Mouse (Mus musculus): ENCODE measurements around the gene Hs2st1. TPM values are rescaled to one million over a fixed set of nuclear protein-coding genes. Genes with fewer than 3 reads are reported as not detected.
A peak's percentile ranks its signal among the peaks of the same experiment; 100 is the strongest.

Hs2st1 gene
- polyA plus RNA-seq, 1 experiment from 2014 or later: 18.4 TPM

GRCm38 (mm10) chr3:144565212-144565611 lies 4.8 kb downstream of the Hs2st1 start:
- no peak overlapping the region for H3K4me3 ChIP-seq (ENCODE audit: low read depth, low read length)
- ATAC-seq (ENCODE audit: insufficient number of reproducible peaks, insufficient read depth, low FRiP score, low read depth): no peak
- no peak overlapping the region for H3K4me2 ChIP-seq (replicated peaks; ENCODE audit: low read depth, low read length)
- H3K4me1 ChIP-seq (ENCODE audit: control insufficient read depth, insufficient read depth, low read length): peaks cover 8% of the 10 kb centered on the region; the same call in 1 of the 2 replicates
- H3K9me3 ChIP-seq (ENCODE audit: control insufficient read depth, low read depth, low read length): no peaks in the 10 kb centered on the region
- 53% methylated on average over 7 of the region's 7 CpGs for WGBS
- no peak overlapping the region for H3K27ac ChIP-seq (ENCODE audit: low read length)
- H3K27me3 ChIP-seq (ENCODE audit: control insufficient read depth, insufficient read depth, low read length): no peaks in the 10 kb centered on the region
- H3K9ac ChIP-seq (replicated peaks; ENCODE audit: low read depth, low read length): no peak overlapping the region
- no peaks in the 10 kb centered on the region for H3K36me3 ChIP-seq (ENCODE audit: control insufficient read depth, insufficient read depth, low read length)

GRCm38 (mm10) chr3:144563916-144564315 lies 6.1 kb downstream of the Hs2st1 start:
- H3K27ac ChIP-seq (ENCODE audit: low read length): no peak overlapping the region
- ATAC-seq (ENCODE audit: insufficient number of reproducible peaks, insufficient read depth, low FRiP score, low read depth): no peak
- peaks cover 15% of the 10 kb centered on the region for H3K4me1 ChIP-seq (ENCODE audit: control insufficient read depth, insufficient read depth, low read length)
- no peak overlapping the region for H3K4me2 ChIP-seq (replicated peaks; ENCODE audit: low read depth, low read length)
- WGBS: 81% methylated on average over 7 of the region's 7 CpGs
- H3K9ac ChIP-seq (replicated peaks; ENCODE audit: low read depth, low read length): no peak overlapping the region
- H3K4me3 ChIP-seq (ENCODE audit: low read depth, low read length): no peak overlapping the region
- H3K36me3 ChIP-seq (ENCODE audit: control insufficient read depth, insufficient read depth, low read length): no peaks in the 10 kb centered on the region
- H3K9me3 ChIP-seq (ENCODE audit: control insufficient read depth, low read depth, low read length): no peaks in the 10 kb centered on the region
- H3K27me3 ChIP-seq (ENCODE audit: control insufficient read depth, insufficient read depth, low read length): no peaks in the 10 kb centered on the region

- H3K9ac ChIP-seq (replicated peaks; ENCODE audit: low read depth, low read length): no peak overlapping the region
- no peaks in the 10 kb centered on the region for H3K27me3 ChIP-seq (ENCODE audit: control insufficient read depth, insufficient read depth, low read length)
- H3K27ac ChIP-seq (ENCODE audit: low read length): no peak overlapping the region
- no peak for ATAC-seq (ENCODE audit: insufficient number of reproducible peaks, insufficient read depth, low FRiP score, low read depth)
- no peaks in the 10 kb centered on the region for H3K9me3 ChIP-seq (ENCODE audit: control insufficient read depth, low read depth, low read length)
- no peak overlapping the region for H3K4me2 ChIP-seq (replicated peaks; ENCODE audit: low read depth, low read length)
- no peak overlapping the region for H3K4me3 ChIP-seq (ENCODE audit: low read depth, low read length)
- peaks cover 27% of the 10 kb centered on the region for H3K4me1 ChIP-seq (ENCODE audit: control insufficient read depth, insufficient read depth, low read length)
- no peaks in the 10 kb centered on the region for H3K36me3 ChIP-seq (ENCODE audit: control insufficient read depth, insufficient read depth, low read length)
- WGBS: 72% methylated on average over 22 of the region's 22 CpGs
Measured at GRCm38 (mm10) chr3:144561511-144562250, 8.3 kb downstream of the Hs2st1 start.

- Histone ChIP-seq H3K4me1 (ENCODE audit: control insufficient read depth, insufficient read depth, low read length) (peaks cover 32% of the 10 kb centered on the region), H3K4me2 (replicated peaks; ENCODE audit: low read depth, low read length) (no peak overlapping the region), H3K27me3 (ENCODE audit: control insufficient read depth, insufficient read depth, low read length) (no peaks in the 10 kb centered on the region), H3K27ac (ENCODE audit: low read length) (no peak overlapping the region), H3K9me3 (ENCODE audit: control insufficient read depth, low read depth, low read length) (no peaks in the 10 kb centered on the region), H3K4me3 (ENCODE audit: low read depth, low read length) (no peak overlapping the region), H3K36me3 (ENCODE audit: control insufficient read depth, insufficient read depth, low read length) (no peaks in the 10 kb centered on the region), H3K9ac (replicated peaks; ENCODE audit: low read depth, low read length) (no peak overlapping the region)
- WGBS: 45% methylated on average over 5 of the region's 5 CpGs
- no peak for ATAC-seq (ENCODE audit: insufficient number of reproducible peaks, insufficient read depth, low FRiP score, low read depth)
Measured at GRCm38 (mm10) chr3:144558274-144558673, 11.7 kb downstream of the Hs2st1 start.

- Histone ChIP-seq H3K27ac (ENCODE audit: low read length) (no peak overlapping the region), H3K27me3 (ENCODE audit: control insufficient read depth, insufficient read depth, low read length) (no peaks in the 10 kb centered on the region), H3K9me3 (ENCODE audit: control insufficient read depth, low read depth, low read length) (no peaks in the 10 kb centered on the region), H3K4me2 (replicated peaks; ENCODE audit: low read depth, low read length) (peak overlapping the region; percentile 23; the same call in 1 of the 2 replicates), H3K36me3 (ENCODE audit: control insufficient read depth, insufficient read depth, low read length) (no peaks in the 10 kb centered on the region), H3K4me1 (ENCODE audit: control insufficient read depth, insufficient read depth, low read length) (peaks cover 33% of the 10 kb centered on the region), H3K4me3 (ENCODE audit: low read depth, low read length) (0 out of 2 replicates have a peak overlapping the region, but pooled peaks have one; percentile 2), H3K9ac (replicated peaks; ENCODE audit: low read depth, low read length) (no peak overlapping the region)
- no peak for ATAC-seq (ENCODE audit: insufficient number of reproducible peaks, insufficient read depth, low FRiP score, low read depth)
- WGBS: 15% methylated on average over 16 of the region's 16 CpGs
Measured at GRCm38 (mm10) chr3:144556625-144557324, 13.2 kb downstream of the Hs2st1 start.

GRCm38 (mm10) chr3:144555144-144555543 lies 14.8 kb downstream of the Hs2st1 start:
- WGBS: 59% methylated on average over 7 of the region's 7 CpGs
- ATAC-seq (ENCODE audit: insufficient number of reproducible peaks, insufficient read depth, low FRiP score, low read depth): 0 out of 2 replicates have a peak, but pooled peaks have one; percentile 37
- Histone ChIP-seq H3K4me3 (ENCODE audit: low read depth, low read length) (no peak overlapping the region), H3K4me2 (replicated peaks; ENCODE audit: low read depth, low read length) (no peak overlapping the region), H3K9ac (replicated peaks; ENCODE audit: low read depth, low read length) (no peak overlapping the region), H3K9me3 (ENCODE audit: control insufficient read depth, low read depth, low read length) (no peaks in the 10 kb centered on the region), H3K27ac (ENCODE audit: low read length) (no peak overlapping the region), H3K27me3 (ENCODE audit: control insufficient read depth, insufficient read depth, low read length) (no peaks in the 10 kb centered on the region), H3K4me1 (ENCODE audit: control insufficient read depth, insufficient read depth, low read length) (peaks cover 41% of the 10 kb centered on the region), H3K36me3 (ENCODE audit: control insufficient read depth, insufficient read depth, low read length) (no peaks in the 10 kb centered on the region)

GRCm38 (mm10) chr3:144554503-144554902 lies 15.5 kb downstream of the Hs2st1 start:
- no peak overlapping the region for H3K4me3 ChIP-seq (ENCODE audit: low read depth, low read length)
- no peak overlapping the region for H3K27ac ChIP-seq (ENCODE audit: low read length)
- no peaks in the 10 kb centered on the region for H3K36me3 ChIP-seq (ENCODE audit: control insufficient read depth, insufficient read depth, low read length)
- H3K4me2 ChIP-seq (replicated peaks; ENCODE audit: low read depth, low read length): no peak overlapping the region
- H3K9me3 ChIP-seq (ENCODE audit: control insufficient read depth, low read depth, low read length): no peaks in the 10 kb centered on the region
- H3K4me1 ChIP-seq (ENCODE audit: control insufficient read depth, insufficient read depth, low read length): peaks cover 40% of the 10 kb centered on the region
- no peak for ATAC-seq (ENCODE audit: insufficient number of reproducible peaks, insufficient read depth, low FRiP score, low read depth)
- H3K9ac ChIP-seq (replicated peaks; ENCODE audit: low read depth, low read length): no peak overlapping the region
- no peaks in the 10 kb centered on the region for H3K27me3 ChIP-seq (ENCODE audit: control insufficient read depth, insufficient read depth, low read length)
- WGBS: 67% methylated on average over 9 of the region's 9 CpGs

- Histone ChIP-seq H3K4me3 (ENCODE audit: low read depth, low read length) (no peak overlapping the region), H3K27me3 (ENCODE audit: control insufficient read depth, insufficient read depth, low read length) (no peaks in the 10 kb centered on the region), H3K9me3 (ENCODE audit: control insufficient read depth, low read depth, low read length) (no peaks in the 10 kb centered on the region), H3K4me2 (replicated peaks; ENCODE audit: low read depth, low read length) (no peak overlapping the region), H3K9ac (replicated peaks; ENCODE audit: low read depth, low read length) (no peak overlapping the region), H3K4me1 (ENCODE audit: control insufficient read depth, insufficient read depth, low read length) (peaks cover 34% of the 10 kb centered on the region), H3K36me3 (ENCODE audit: control insufficient read depth, insufficient read depth, low read length) (no peaks in the 10 kb centered on the region), H3K27ac (ENCODE audit: low read length) (no peak overlapping the region)
- ATAC-seq (ENCODE audit: insufficient number of reproducible peaks, insufficient read depth, low FRiP score, low read depth): no peak
- WGBS: 54% methylated on average over 7 of the region's 7 CpGs
Measured at GRCm38 (mm10) chr3:144553942-144554341, 16.0 kb downstream of the Hs2st1 start.
